Mouse (Mus musculus): ENCODE results near the gene Mad1l1.

DNA sequence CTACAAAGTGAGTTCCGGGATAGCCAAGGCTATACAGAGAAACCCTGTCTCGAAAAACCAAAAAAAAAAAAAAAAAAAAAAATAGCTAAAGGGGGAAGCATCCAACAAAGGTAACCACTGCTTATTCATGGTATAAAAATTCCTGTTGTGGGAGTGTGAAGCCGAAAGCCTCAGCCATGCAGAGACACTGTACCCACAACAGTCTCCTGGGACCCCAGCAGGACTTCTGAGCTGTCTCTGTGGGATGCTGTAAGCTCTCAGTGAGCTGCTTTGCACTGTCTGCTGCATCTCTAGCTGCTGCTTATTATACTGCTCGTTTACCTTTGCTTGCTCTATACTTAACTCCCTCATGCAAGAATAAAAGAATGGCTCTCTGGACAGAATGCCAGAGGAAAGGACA, 23.1 kb downstream of the Mad1l1 start:
- TF ChIP-seq CTCF (IDR thresholded peaks at IDR 0.05; ENCODE audit: borderline replicate concordance, insufficient read depth, low read length) (no peak), POLR2A (IDR thresholded peaks at IDR 0.05; ENCODE audit: low read depth, low read length) (no peak)

Data from embryonic fibroblast, embryonic 13.5 days (primary cell).